Mouse (Mus musculus) heart, embryonic 14.5 days (tissue): ENCODE data around the gene Grb10. TPM values are rescaled to one million over a fixed set of nuclear protein-coding genes. Genes with fewer than 3 reads are reported as not detected.
A peak's percentile ranks its signal among the peaks of the same experiment; 100 is the strongest.

Experiments used
- ATAC-seq: fragments of 200-750 bp; cut with Nextera tagmentation; 2 replicates; pipeline ENCODE4 v1.8.0; 2017; ENCODE audit warnings: low read depth, moderate TSS enrichment; ENCODE audit not compliant: insufficient number of reproducible peaks, insufficient read depth, low FRiP score
- H3K27ac ChIP-seq, 2 experiments: fragments of 200-500 bp in 1 of 2; fragments of 300-500 bp in 1 of 2; sonication (generic) in 1 of 2; replicated peaks in 1 of 2; 2 replicates each; pipeline ENCODE4 v1.5.1; 2012 to 2014; ENCODE audit warnings: low read depth in 2 of 2, low read length in 2 of 2, control low read depth in 1 of 2, mild to moderate bottlenecking in 1 of 2, mixed read lengths in 1 of 2; ENCODE audit not compliant: control insufficient read depth in 1 of 2, insufficient read depth in 1 of 2
- H3K27me3 ChIP-seq: fragments of 300-500 bp; sonication (generic); 2 replicates; pipeline ENCODE4 v1.6.1; 2014; ENCODE audit warnings: mild to moderate bottlenecking, low read length, control low read depth; ENCODE audit not compliant: control insufficient read depth, insufficient read depth
- H3K36me3 ChIP-seq: fragments of 300-500 bp; sonication (generic); 2 replicates; pipeline ENCODE4 v1.6.1; 2014; ENCODE audit warnings: mild to moderate bottlenecking, control low read depth, low read length, mixed read lengths; ENCODE audit not compliant: control insufficient read depth, insufficient read depth
- H3K4me1 ChIP-seq, 2 experiments: fragments of 200-500 bp in 1 of 2; fragments of 300-500 bp in 1 of 2; sonication (generic) in 1 of 2; 2 replicates each; pipeline ENCODE4 v1.6.1; 2012 to 2014; ENCODE audit warnings: low read length in 2 of 2, control low read depth in 1 of 2, mixed read lengths in 1 of 2; ENCODE audit not compliant: control insufficient read depth in 2 of 2, insufficient read depth in 2 of 2
- H3K4me2 ChIP-seq: fragments of 300-500 bp; sonication (generic); 2 replicates; pipeline ENCODE4 v1.6.1; 2014; ENCODE audit warnings: mild to moderate bottlenecking, low read length
- H3K4me3 ChIP-seq, 2 experiments: fragments of 200-500 bp in 1 of 2; fragments of 300-500 bp in 1 of 2; sonication (generic) in 1 of 2; 2 replicates each; pipeline ENCODE4 v1.5.1; 2012 to 2014; ENCODE audit warnings: low read length in 2 of 2, mild to moderate bottlenecking in 2 of 2, control low read depth in 1 of 2, low read depth in 1 of 2, moderate library complexity in 1 of 2; ENCODE audit not compliant: control insufficient read depth in 1 of 2, insufficient read depth in 1 of 2
- H3K9ac ChIP-seq: fragments of 300-500 bp; sonication (generic); 2 replicates; pipeline ENCODE4 v1.6.1; 2014; ENCODE audit warnings: mild to moderate bottlenecking, low read length
- H3K9me3 ChIP-seq: fragments of 300-500 bp; sonication (generic); 2 replicates; pipeline ENCODE4 v1.6.1; 2016; ENCODE audit warnings: low read length, control low read depth; ENCODE audit not compliant: control insufficient read depth
- WGBS: fragments of 180-500 bp; shearing (Covaris S2); extraction: QIAGEN DNeasy Blood & Tissue Kit; methylation state at CpG from one replicate; pipeline ENCODE4 v1.1.7; 2014; 5-methylcytosine and 5-hydroxymethylcytosine counted together
- polyA plus RNA-seq: library from polyadenylated mRNA; unstranded; fragments of >200 nt; fragmentation: Nextera tagmentation; extraction: Ambion mirVana; gene quantifications from 2 replicates; pipeline ENCODE4 v1.2.1, GENCODE M21; 2014

The Grb10 gene
- polyA plus RNA-seq, 1 experiment from 2014 or later, result 330 TPM

DNA sequence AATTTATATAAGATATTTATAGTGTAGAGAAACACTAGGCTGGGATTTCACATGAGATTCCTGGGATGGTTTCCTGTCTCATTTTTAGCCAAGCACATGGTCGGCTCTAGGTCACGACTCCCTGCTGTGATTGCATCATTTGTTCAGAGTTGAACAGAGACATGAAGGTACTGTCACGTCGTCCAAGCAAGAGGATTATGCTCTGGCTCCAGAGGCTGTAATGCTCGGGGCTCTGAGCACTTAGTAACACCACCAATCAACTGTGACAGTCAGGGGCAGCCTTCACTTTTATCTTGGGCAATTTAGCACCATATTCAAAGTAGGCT lies 75.9 kb downstream of the Grb10 start:
- H3K36me3 ChIP-seq, result peaks cover 70% of the 10 kb centered on the region
- H3K4me2 ChIP-seq, result no peak overlapping the region
- H3K4me1 ChIP-seq, result peaks cover 49 to 89% of the 10 kb centered on the region in 2 experiments
- H3K27ac ChIP-seq, result peak overlapping the region; percentile 91 to 97
- no peaks in the 10 kb centered on the region for H3K9me3 ChIP-seq
- 4% methylated on average over 5 of the region's 5 CpGs for WGBS
- H3K4me3 ChIP-seq, result no peak overlapping the region
- ATAC-seq, result peak; percentile 48; the same call in 1 of the 2 replicates
- H3K9ac ChIP-seq, result peak overlapping the region; percentile 57
- H3K27me3 ChIP-seq, result no peaks in the 10 kb centered on the region

DNA sequence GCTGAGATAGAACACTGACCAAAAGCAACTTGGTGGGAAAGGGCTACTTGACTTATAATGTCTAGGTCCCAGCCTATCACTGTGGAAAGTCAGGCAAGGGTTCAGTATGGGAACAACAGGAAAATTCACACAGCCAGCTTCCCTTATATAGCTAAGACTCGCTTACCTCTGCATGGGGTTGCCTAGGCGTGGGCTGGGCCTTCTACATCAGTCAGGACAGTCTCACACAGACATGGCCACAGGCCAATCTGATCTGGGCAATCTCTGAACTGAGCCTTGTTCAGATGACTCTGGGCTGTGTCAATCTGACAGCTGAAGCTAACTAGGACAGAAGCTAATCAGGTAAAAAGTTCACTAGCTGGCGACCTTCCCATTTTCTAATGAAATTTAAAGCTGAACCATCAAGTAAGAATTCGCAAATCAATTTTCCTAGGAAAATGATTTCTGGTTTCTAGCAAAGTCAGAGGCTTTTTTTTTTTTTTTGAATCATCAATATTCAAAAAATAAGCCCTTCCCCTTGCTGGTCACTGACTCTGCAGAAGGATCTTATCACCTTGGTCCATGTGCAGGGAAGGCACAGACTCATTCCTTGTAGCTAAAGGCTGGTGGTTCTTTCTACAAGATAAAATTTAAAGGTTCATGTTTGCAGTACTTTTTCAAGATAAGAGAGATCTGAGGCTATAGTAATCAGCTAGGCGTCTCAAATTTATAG lies 76.4 kb downstream of the Grb10 start:
- 10% methylated on average over 5 of the region's 5 CpGs for WGBS
- H3K4me2 ChIP-seq, result no peak overlapping the region
- no peak overlapping the region for H3K4me3 ChIP-seq
- peak; percentile 71 for ATAC-seq
- peak overlapping the region; percentile 96 to 97 for H3K27ac ChIP-seq
- no peaks in the 10 kb centered on the region for H3K27me3 ChIP-seq
- peaks cover 50 to 93% of the 10 kb centered on the region in 2 experiments for H3K4me1 ChIP-seq
- H3K36me3 ChIP-seq, result peaks cover 67% of the 10 kb centered on the region
- no peaks in the 10 kb centered on the region for H3K9me3 ChIP-seq
- H3K9ac ChIP-seq, result peak overlapping the region; percentile 63

DNA sequence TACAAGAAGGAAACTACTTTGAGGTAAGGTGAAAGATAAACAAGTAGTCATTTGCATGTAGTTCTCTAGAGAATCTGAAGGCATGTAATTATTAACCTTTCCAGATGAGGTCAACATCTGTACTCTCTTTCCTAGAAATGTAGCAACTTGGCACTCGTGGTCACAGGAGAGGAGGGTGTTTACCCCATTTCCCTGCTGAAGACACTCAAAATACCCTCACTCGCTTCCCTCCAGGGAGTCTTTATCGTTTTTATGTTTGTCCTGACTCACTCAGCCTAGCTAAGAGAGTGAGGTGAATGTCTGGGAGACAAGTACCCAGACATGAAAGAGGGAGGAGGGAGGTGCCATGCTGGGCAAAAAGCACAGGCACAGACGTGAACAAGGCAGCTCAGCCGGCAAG lies 77.6 kb downstream of the Grb10 start:
- Histone ChIP-seq H3K27ac (peak overlapping the region; percentile 96 to 97), H3K36me3 (peaks cover 55% of the 10 kb centered on the region), H3K4me1 (peaks cover 42 to 93% of the 10 kb centered on the region in 2 experiments), H3K4me2 (no peak overlapping the region), H3K4me3 (no peak overlapping the region), H3K27me3 (no peaks in the 10 kb centered on the region), H3K9ac (peak overlapping the region; percentile 63), H3K9me3 (no peaks in the 10 kb centered on the region)
- WGBS, result 28% methylated on average over 5 of the region's 5 CpGs
- ATAC-seq, result no peak

DNA sequence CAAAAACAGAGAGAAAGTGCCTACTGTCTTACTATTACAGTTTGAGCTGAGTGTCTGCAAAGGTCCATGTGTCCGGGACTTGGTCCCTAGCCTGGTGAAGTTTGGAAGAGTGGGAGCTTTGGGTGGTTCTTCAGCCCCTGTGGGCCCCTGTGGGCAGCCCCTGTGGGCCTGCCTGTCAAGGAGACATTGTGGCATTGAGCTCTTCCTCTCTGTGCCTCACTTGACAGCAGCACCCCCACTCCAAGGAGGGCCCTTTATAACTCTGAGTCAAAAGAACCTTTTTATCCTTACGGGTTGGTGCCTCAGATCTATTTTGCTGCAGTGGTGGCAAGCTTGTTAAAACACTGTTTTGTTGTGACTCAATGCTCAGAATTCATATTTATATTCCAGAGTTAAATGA lies 78.3 kb downstream of the Grb10 start:
- no peak for ATAC-seq
- H3K36me3 ChIP-seq, result peaks cover 54% of the 10 kb centered on the region
- WGBS, result 76% methylated on average over 2 of the region's 2 CpGs

DNA sequence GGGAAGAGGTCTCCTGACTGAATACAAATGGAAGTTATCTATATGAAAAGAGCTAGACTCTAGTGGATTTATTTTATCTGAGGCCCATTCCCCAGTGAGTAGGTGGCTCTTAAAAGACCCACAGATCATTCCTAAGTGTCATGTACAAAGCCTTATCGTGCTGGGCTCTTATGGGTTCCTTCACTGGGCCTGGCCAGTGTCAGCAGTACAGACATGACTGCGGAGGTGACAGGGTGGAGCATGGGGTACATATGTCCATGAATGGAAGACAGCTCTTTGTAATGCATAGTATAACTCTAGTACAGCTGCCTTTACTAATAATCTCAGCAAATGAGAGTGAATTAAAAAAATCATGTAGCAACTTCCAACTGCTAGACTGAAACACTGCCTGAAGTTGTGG lies 80.0 kb downstream of the Grb10 start:
- Histone ChIP-seq H3K36me3 (peaks cover 53% of the 10 kb centered on the region), H3K9me3 (no peaks in the 10 kb centered on the region), H3K9ac (peak overlapping the region; percentile 60; the same call in 1 of the 2 replicates), H3K27ac (peak overlapping the region; percentile 1 to 97; a peak in 3 of 4 replicates), H3K4me3 (no peak overlapping the region), H3K4me1 (peaks cover 47 to 93% of the 10 kb centered on the region in 2 experiments), H3K4me2 (no peak overlapping the region), H3K27me3 (no peaks in the 10 kb centered on the region)
- 27% methylated on average over 2 of the region's 2 CpGs for WGBS
- ATAC-seq, result peak; percentile 51; the same call in 1 of the 2 replicates

More for the DNA sequence above, 78.3 kb downstream of the Grb10 start:
- H3K27ac ChIP-seq, result peak overlapping the region; percentile 66 to 97
- H3K9ac ChIP-seq, result peak overlapping the region; percentile 63
- no peak overlapping the region for H3K4me3 ChIP-seq
- no peaks in the 10 kb centered on the region for H3K27me3 ChIP-seq
- H3K4me2 ChIP-seq, result no peak overlapping the region
- no peaks in the 10 kb centered on the region for H3K9me3 ChIP-seq
- H3K4me1 ChIP-seq, result peaks cover 43 to 93% of the 10 kb centered on the region in 2 experiments

DNA sequence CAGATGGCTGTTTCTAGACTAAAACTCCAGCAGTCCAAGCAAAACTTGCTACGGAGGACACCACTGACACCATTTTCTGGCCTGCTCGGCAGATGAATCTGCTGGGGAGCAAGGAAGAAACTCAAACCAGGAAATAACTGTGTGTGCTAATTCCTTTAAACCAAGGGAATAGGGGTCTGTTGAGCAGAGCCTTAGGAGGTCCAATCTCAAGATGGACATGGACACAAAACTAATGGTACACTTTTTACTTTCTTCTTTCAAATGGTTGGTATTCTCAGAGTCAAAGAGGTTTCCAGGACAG lies 80.5 kb downstream of the Grb10 start:
- Histone ChIP-seq H3K4me2 (no peak overlapping the region), H3K9me3 (no peaks in the 10 kb centered on the region), H3K27ac (peak overlapping the region; percentile 97 to 98), H3K9ac (peak overlapping the region; percentile 60), H3K27me3 (no peaks in the 10 kb centered on the region), H3K36me3 (peaks cover 54% of the 10 kb centered on the region), H3K4me3 (no peak overlapping the region), H3K4me1 (peaks cover 45 to 92% of the 10 kb centered on the region in 2 experiments)
- ATAC-seq, result no peak
- 59% methylated on average over 2 of the region's 2 CpGs for WGBS

DNA sequence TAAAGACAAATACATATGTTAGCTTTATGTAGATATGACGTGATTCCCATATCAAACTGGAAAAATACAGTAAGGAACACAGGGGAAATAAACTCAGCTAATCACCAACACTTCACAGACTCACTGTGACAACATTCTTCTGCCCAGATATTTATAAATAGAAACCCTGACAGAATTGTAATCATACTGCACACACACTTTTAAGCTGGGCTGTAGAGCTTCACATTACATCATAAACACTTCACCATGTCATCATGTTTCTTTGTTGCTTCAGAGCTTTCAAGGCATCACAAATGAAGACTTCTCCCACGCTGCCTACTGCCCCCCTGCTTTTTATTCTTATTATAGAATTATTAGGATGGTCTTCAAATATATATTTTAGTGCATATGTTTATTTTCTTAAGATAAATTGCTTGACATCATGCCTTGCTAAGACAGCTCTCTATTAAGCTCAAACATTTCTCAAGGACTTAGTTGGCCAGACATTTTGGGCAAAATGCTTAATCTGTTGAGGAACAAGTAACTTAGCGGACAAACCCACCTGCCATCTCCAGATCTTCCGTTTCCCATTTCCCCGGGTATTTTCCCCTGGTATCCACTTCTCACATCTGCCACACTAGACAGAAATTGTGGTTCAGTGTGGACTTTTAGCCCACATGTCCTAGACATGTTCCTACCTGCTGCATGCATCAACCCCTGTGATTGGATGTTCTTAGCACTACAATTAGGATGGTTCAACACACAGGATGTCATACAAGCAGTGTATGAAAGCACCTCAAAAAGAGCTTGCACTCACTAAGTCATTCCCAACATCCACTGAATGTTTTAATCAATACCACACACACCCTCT lies 81.0 kb downstream of the Grb10 start:
- H3K4me2 ChIP-seq, result peak overlapping the region; percentile 38; the same call in 1 of the 2 replicates
- peak overlapping the region; percentile 60 for H3K9ac ChIP-seq
- H3K4me1 ChIP-seq, result peaks cover 44 to 88% of the 10 kb centered on the region in 2 experiments
- 31% methylated on average over 5 of the region's 5 CpGs for WGBS
- peak; percentile 32; the same call in 1 of the 2 replicates for ATAC-seq
- peaks cover 58% of the 10 kb centered on the region for H3K36me3 ChIP-seq
- H3K9me3 ChIP-seq, result no peaks in the 10 kb centered on the region
- H3K27ac ChIP-seq, result peak overlapping the region; percentile 97 to 98
- no peaks in the 10 kb centered on the region for H3K27me3 ChIP-seq
- H3K4me3 ChIP-seq, result no peak overlapping the region
